Mouse (Mus musculus) stomach, postnatal 0 days (tissue): ENCODE results near the gene Heatr6.

Source experiments
- CTCF ChIP-seq: IDR thresholded peaks from 2 replicates; pipeline ENCODE4 v1.5.1; 2016; ENCODE audit warnings: antibody characterized with exemption, low read depth, mild to moderate bottlenecking, moderate library complexity
- EP300 ChIP-seq: optimal IDR thresholded peaks from 2 replicates; pipeline ENCODE3; 2016; ENCODE audit warnings: antibody characterized with exemption

DNA sequence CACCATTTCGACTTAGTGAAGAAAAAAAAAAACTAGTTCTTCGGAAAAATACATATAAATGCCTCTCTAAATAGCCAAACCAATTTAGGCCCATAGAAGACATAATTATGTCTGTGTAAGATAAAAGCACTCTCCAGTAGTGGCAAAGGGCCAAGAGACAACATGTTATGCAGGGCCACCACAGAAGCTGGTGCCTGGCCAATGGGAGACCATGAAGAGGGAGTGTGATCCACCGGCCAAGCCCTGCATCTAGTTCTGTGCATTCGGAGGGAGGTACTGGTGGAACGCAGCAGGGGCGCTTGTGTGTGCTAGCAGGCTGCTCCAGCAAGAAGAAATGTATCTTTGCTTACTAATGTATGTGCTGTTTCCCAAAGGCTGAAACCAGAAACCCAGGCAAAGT lies 42.6 kb downstream of the Heatr6 start:
- no peak for TF ChIP-seq EP300
- no peak for TF ChIP-seq CTCF
